Mouse (Mus musculus) T-cell, adult 2 months (primary cell): ENCODE data around the gene Olfr1189.
"Not testable (repeated sequence)": the region's sequence is repeated elsewhere in the genome, so short reads cannot be mapped to it uniquely, and the experiment has no call there.

ENCODE experiments used
- DNase-seq: peaks from one replicate; pipeline ENCODE4 v3.0.0; 2022; ENCODE audit warnings: low spot score

The Olfr1189 gene

DNA sequence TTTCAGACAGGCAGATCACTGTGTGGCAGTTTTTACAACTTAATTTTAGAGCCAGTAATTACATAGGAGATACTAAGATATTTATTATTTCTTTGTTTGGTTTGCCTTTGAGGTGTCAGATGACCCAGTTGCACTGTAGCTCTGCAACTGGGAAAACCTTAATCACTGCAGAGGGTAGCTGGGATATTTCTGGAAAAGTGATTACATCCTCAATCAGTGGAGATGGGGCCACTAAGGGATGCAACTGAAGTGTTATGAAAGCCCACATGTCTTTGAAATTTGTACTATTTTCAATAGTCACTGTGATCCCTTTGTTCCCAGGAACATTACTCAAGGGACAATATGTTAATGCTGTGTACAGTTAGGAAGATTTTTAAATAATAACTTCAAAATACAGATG is at the start of gene Olfr1189:
Gene Olfr1189, plus strand, starts transcription at position 301 of the 400 bp plus-strand sequence.
- no peak for DNase-seq

DNA sequence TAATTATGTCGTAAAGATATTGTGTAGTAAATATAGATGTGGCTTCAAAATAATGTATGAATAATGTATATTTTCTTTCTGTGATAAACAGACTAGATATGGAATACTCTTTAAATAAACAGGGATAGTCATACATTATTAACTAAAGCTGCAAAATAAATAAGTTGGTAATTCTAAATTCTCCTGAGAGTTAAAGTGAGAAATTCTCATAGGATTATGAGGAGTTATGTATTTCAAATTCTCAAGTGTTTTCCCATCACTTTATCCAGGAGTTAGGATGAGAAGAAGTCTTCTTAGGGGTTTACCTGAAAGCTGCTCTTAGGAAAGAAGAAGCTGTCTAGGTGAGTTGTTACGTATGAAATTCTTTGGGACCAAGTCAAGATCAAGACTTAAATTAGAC is 29.6 kb upstream of the Olfr1189 start, which contains the start of gene Olfr1188:
Gene Olfr1188, plus strand, starts transcription at position 301 of the 400 bp plus-strand sequence.
- DNase-seq: no peak

GRCm38 (mm10) chr2:88572696-88573095 is 13.6 kb upstream of the Olfr1189 start:
- not testable (repeated sequence) for DNase-seq

- DNase-seq: not testable (repeated sequence)
Measured at GRCm38 (mm10) chr2:88640242-88640641, 54.0 kb downstream of the Olfr1189 start, which contains the start of gene Olfr1191-ps1. Gene Olfr1191-ps1 (plus strand): TSS chr2:88640542.
